Mouse (Mus musculus) layer of hippocampus, postnatal 14 days (tissue): ENCODE measurements at regions not wholly inside any gene's neighbourhood (a gene's known extent, or its start where the extent isn't known, plus 50 kb on each side); places are given as distances from the start of the nearest gene placed in this dataset.
A peak's percentile ranks its signal among the peaks of the same experiment; 100 is the strongest.

Experiments used
- DNase-seq, 2 experiments: peaks; one replicate each; pipeline ENCODE4 v3.0.0; 2021 to 2022; ENCODE audit warnings: low spot score in 2 of 2, mixed read lengths in 1 of 2

GRCm38 (mm10) chr9:84178705-84179104 lies 253.8 kb downstream of the Bckdhb start:
- no peak for DNase-seq

GRCm38 (mm10) chr9:84179238-84179637 lies 254.3 kb downstream of the Bckdhb start:
- DNase-seq, result no peak

GRCm38 (mm10) chr9:84183637-84184374 lies 258.9 kb downstream of the Bckdhb start:
- no peak for DNase-seq

GRCm38 (mm10) chr9:84187531-84187930 lies 262.6 kb downstream of the Bckdhb start:
- DNase-seq, result no peak

GRCm38 (mm10) chr9:84193405-84193804 lies 268.5 kb downstream of the Bckdhb start:
- no peak for DNase-seq

GRCm38 (mm10) chr9:84194716-84195115 lies 269.8 kb downstream of the Bckdhb start:
- no peak for DNase-seq

GRCm38 (mm10) chr9:84195338-84195737 lies 270.4 kb downstream of the Bckdhb start:
- no peak for DNase-seq

- DNase-seq, result no peak
These were observed 275.3 kb downstream of the Bckdhb start for GRCm38 (mm10) chr9:84200208-84200607.

- no peak for DNase-seq
These were observed 279.1 kb downstream of the Bckdhb start for GRCm38 (mm10) chr9:84204056-84204455.

- DNase-seq, result no peak
These were observed 315.6 kb downstream of the Bckdhb start for GRCm38 (mm10) chr9:84240491-84240975.

GRCm38 (mm10) chr9:84249765-84250164 lies 324.8 kb downstream of the Bckdhb start:
- DNase-seq, result no peak

GRCm38 (mm10) chr9:84253022-84253991 lies 328.4 kb downstream of the Bckdhb start:
- peak; percentile 16 to 17 for DNase-seq

- DNase-seq, result no peak
These were observed 333.5 kb downstream of the Bckdhb start for GRCm38 (mm10) chr9:84258488-84258887.

- no peak for DNase-seq
These were observed 334.8 kb downstream of the Bckdhb start for GRCm38 (mm10) chr9:84259751-84260150.

GRCm38 (mm10) chr9:84262151-84262550 lies 337.2 kb downstream of the Bckdhb start:
- DNase-seq, result no peak

GRCm38 (mm10) chr9:84266974-84267373 lies 342.0 kb downstream of the Bckdhb start:
- DNase-seq, result no peak

GRCm38 (mm10) chr9:84274608-84275007 lies 349.7 kb downstream of the Bckdhb start:
- no peak for DNase-seq

GRCm38 (mm10) chr9:84278295-84278694 lies 353.4 kb downstream of the Bckdhb start:
- DNase-seq, result no peak

GRCm38 (mm10) chr9:84278731-84279130 lies 353.8 kb downstream of the Bckdhb start:
- no peak for DNase-seq

- DNase-seq, result no peak
These were observed 356.0 kb downstream of the Bckdhb start for GRCm38 (mm10) chr9:84280898-84281297.

- no peak for DNase-seq
These were observed 356.7 kb downstream of the Bckdhb start for GRCm38 (mm10) chr9:84281610-84282009.

GRCm38 (mm10) chr9:84283296-84283695 lies 358.4 kb downstream of the Bckdhb start:
- no peak for DNase-seq
